Mouse (Mus musculus) brain, embryonic 14.5 days (tissue): Measurements from ENCODE around the gene Maats1. TPM values are rescaled to one million over a fixed set of nuclear protein-coding genes. Genes with fewer than 3 reads are reported as not detected.

Experiments used
- DNase-seq: peaks from one replicate; pipeline ENCODE4 v3.0.0-alpha.2; 2011; ENCODE audit warnings: low read depth
- CTCF ChIP-seq: fragments of 200-500 bp; IDR thresholded peaks from 2 replicates; pipeline ENCODE4 v1.5.1; 2012; ENCODE audit warnings: inconsistent platforms, mild to moderate bottlenecking, moderate library complexity, borderline replicate concordance; ENCODE audit not compliant: insufficient read depth, insufficient read length; ENCODE audit errors: extremely low read depth
- POLR2A ChIP-seq: fragments of 200-500 bp; IDR thresholded peaks from 2 replicates; pipeline ENCODE4 v1.6.1; 2012; ENCODE audit warnings: mild to moderate bottlenecking, inconsistent platforms, borderline replicate concordance; ENCODE audit not compliant: poor library complexity, insufficient read depth, insufficient read length, severe bottlenecking; ENCODE audit errors: extremely low read depth
- polyA plus RNA-seq: library from polyadenylated mRNA; depleted of rRNA; stranded (reverse); fragments of >200 nt; gene quantifications from 2 replicates; pipeline ENCODE4 v1.2.3, GENCODE M21; 2012

Maats1 gene
- polyA plus RNA-seq, 1 experiment = 1.4 TPM

DNA sequence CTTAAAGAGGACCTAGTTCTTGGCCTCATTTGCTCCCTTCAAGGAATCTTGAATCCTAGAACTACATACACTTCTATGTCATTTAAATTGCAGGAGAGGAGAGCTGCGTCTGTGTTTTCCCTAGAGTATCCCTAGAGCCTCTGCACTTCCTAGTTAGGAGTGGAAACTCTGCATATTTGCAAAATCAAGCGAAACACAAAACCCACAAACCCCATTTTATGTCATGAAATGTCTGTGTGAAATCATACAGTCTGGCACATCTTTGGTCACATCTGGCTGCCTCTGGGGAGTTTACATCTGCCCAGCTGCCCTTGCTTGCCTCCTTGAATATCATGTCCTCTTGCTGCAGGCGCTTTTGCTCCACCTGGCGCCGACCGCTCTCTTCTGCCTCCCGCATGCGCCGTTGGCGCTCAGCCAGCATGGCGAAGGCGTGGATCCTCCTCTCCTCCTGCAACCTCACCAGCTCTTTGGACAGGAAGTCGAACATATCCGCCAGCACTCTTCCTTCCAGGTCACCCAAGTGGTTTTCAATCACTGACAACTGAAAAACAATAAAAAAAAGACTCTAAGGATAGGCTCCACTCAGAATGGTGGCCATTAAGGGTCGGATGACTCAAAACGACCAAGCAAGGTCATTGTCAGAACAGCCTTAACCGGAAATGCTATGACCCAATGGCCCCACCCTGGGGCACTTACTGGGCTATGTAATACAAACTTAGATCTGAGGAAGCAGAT is 37.3 kb downstream of the Maats1 start:
- TF ChIP-seq POLR2A = no peak
- TF ChIP-seq CTCF = no peak
- peak; percentile 11 for DNase-seq

DNA sequence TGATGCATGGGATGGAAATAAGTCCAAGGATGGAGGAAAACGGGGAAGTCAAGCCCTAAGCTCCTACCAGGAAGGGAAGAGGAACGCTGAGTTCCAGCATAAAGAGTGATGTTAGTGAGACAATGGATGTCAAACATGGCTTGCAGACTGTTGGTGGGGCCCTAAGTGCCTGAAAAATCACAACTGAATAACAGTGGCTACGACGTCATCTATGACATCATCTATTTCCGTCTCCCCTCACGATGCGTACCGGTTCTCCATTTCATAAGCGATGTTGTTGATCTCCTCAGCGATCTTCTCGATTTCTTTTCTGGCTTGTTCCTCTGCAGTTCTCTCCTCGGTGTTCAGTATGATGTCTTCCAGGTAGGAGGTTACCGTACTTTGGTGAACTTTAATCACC is 39.6 kb downstream of the Maats1 start:
- no peak for DNase-seq
- TF ChIP-seq CTCF (no peak), POLR2A (no peak)

DNA sequence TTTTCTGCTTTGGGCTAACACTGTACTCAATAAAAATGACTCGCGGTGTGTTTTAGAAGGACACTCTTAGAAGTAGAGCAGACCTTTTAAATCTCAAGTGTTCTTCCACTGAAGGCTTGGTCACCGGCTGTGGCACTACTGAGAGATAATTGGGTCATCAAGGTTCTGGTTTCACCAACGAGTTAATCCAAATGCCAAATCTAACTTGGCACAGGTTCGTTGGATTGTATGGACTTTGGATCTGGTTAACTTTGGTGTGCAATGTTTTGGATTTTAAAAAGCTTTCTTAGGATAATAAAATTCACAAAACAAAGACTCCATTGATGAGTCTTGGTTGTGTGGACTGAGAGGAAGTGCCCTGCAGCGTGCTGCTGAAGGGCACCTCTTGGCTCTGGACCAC is 43.5 kb downstream of the Maats1 start:
- DNase-seq = no peak
- TF ChIP-seq POLR2A (no peak), CTCF (no peak)

DNA sequence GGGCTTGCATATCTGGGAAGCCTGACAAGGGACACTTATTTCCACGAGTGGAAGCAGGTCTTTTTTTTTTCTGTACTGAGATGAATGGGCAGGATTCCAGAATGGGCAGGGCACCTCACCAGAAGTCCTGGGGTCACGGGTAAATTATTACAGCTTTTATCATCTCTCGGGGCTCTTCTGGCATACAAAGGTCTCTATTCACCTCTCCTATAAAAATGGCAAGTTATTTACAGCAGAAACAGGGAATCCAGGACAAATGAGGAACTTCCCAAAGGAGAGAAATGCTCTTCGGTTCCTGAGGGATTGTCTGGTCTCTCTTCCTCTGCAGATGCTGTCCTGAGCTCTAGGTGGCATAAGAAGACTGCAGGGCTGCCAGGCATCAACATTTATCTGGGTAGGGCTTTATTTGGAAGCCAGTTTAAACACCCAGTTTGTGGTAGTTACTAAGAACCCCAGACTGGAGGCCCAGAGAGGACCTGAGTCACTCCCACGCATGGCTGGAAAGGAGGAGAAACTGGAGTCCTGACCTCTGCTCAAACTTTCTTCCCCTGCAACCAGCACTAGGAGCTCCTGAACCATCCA is 46.5 kb downstream of the Maats1 start:
- peak; percentile 17; the same call in 1 of the 2 replicates for TF ChIP-seq CTCF
- TF ChIP-seq POLR2A = no peak
- DNase-seq = no peak

DNA sequence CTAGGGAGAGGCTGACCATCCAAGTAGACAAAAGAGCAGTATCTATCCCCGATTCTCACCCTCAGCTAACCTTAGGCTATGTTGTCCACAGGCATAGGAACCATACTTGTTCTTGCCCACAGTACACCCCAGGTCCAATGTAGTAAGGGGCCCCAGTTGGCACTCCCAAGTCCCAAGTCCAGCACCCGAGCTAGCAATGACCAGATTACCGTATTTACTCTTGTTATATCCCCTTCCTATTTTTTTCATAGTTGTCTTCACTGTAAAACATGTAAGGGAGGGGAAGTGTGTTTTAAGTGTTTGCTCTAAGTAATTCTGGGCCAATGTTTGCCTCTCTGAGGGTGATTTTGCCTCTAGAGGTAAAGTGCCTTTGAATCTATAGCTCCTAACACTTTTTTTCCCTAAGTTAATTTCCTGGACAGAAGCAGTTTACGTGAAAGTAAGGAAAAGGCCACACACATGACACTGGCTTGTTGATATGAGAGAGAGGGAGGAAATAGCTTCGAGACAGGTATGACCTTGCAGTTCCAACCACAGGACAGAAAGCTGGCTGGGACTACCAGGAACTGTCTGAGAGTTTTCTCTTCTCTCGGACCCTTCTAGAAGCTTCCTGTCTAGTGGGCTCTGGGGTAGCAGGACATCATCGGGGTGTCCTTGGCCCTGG is 47.1 kb downstream of the Maats1 start, which contains the start of gene Nr1i2:
TSS of gene Nr1i2 (minus strand) at position 140 of the 664 bp plus-strand sequence.
- DNase-seq = no peak
- no peak for TF ChIP-seq POLR2A
- TF ChIP-seq CTCF = no peak

DNA sequence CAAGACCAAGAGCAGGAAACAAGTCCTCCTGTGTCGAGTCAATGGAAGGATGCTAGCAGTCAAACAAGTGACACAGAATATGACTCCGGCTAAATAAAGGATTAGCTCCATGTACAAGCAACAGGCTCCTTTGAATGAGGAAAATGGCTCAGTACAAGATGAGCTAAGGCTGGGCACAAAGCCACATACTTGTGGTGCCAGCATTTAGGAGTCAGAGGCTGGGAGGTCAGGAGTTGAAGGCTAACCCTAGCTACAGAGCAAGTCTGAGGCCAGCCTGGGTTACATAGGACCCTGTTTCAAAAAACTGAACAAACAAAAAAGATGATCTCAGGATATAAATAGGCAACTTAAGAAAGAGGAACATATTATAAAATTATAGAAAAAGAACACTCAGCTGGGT is 51.8 kb downstream of the Maats1 start:
- no peak for DNase-seq
- TF ChIP-seq POLR2A (no peak), CTCF (no peak)

DNA sequence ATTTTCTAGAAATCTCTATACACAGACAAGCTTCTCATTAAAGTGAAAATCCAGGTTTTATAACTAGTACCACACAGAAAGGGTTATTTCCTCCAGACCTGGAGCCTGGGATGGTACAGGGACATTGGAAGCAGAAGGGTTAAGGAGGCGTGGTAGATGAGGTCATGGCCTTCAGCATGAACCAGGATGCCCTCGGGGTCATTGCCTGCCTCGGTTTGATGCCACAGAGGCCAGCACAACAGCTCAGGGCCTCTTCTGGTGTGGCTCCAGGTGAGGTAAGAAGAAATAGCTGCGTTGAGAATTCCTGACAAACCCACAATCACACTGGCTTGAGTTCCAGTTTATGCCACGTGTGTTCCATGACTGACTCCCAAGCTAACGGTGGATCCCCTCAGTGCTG is 53.1 kb downstream of the Maats1 start:
- no peak for DNase-seq
- no peak for TF ChIP-seq CTCF
- no peak for TF ChIP-seq POLR2A

DNA sequence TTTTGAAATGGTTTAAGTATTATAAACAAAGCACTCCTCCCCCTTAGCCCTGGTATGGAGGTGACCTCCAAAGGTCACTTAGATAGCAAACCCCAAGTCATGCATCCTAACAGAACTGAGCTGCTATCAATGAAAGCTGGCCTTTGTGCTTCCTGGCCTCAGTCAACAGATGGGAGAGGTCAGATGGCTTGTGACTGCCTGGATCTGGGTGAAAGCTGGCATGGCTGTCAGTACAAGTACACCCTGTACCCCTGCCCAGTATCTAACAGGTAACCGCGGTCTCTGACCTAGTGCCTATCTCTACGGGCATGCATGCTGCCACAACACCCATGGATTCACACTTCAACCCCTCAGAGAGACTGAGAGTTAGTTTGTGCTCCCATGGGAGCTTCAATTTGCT is 54.2 kb downstream of the Maats1 start:
- DNase-seq = no peak
- TF ChIP-seq CTCF = no peak
- no peak for TF ChIP-seq POLR2A

DNA sequence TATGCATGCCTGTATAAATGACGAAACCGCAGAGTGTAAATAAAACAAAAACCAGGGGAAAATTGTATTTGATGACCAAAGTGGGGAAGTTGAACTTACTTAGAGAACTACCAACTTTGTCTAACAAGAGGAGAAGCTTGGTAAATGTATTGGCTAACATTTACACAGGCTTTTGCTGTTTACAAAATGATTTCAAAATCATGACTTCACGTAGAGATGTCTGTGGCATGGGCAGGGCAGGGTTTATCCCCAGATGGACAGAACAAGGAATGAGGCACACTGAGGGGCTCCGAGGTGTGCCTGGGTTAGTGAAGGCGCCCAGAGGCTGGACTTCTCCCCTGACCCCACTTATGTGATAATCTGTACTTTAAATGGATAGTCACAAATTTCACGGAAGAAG is 54.6 kb downstream of the Maats1 start:
- DNase-seq = no peak
- TF ChIP-seq CTCF (no peak), POLR2A (no peak)

DNA sequence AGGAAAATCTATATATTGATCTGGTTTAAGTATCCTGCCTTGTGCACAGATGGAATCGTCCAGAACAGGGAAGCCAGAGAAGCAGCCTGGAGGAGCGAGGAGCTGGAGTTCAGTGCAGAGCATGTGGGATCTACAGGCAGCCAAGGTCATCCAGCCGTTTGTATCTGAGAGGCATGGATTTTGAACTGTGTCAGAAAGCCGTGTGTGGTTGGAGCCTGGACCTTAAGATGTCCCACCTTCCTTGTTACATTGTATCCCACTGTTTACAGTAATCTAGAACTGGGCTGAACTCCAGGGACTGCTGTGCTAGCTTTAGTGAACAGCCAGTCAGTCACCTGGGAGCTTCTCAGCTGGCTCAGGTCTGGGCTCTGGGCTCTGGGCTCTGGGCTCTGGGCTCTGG is 55.4 kb downstream of the Maats1 start:
- peak; percentile 5 for DNase-seq

DNA sequence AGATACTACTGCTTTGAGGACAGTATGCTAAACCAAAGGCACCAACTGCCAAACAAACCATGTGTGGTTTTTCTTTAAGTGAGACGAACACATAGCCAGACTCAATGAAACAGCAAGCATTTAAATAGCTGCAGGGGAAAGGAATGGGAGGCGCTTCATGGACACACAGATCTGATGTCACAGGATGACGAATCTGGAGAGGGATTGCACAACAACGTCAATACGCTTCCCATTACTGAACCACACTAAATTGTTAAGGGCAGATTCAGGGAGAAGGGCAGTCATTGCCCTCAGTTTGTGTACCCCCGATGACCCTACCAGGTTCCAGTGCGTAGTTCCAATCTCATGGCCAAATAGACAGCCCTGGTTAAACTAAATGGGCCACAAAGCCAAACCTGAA is 56.1 kb downstream of the Maats1 start:
- no peak for TF ChIP-seq CTCF
- TF ChIP-seq POLR2A = no peak
- no peak for DNase-seq

More for the DNA sequence above, 55.4 kb downstream of the Maats1 start:
- no peak for TF ChIP-seq POLR2A
- no peak for TF ChIP-seq CTCF
